In the genomic region with DNA sequence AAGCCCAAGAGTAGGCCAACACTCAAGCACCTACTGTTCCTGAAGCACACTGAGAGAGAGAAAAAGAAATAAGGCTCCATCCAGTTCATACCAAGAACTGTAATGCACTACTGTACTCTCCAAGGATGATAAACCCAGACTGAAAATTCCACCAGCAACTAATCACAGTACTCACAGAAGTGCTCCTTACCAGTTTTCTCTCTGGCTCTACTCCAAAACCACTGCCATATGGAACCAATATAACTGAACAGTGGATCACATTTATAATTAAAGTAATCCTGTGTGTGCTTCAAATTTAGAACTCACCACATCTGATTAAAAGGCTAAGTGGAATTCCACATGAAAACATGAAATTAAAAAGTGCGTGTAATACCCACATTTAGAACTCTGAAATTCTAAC, we compare ENCODE assay signal across 11 mouse cellular contexts. TPM values are rescaled to one million over a fixed set of nuclear protein-coding genes. Genes with fewer than 3 reads are reported as not detected.
DNase-seq lines count a peak whose midpoint lies in the region; ATAC-seq and TF ChIP-seq lines count a peak whose summit lies in the region.
"Had no signal": no experiment of that assay in that cellular context is flagged by ENCODE, and none has a peak within 500 bp of the region (broad histone marks: within the 10 kb centered on the region; RNA-seq: fewer than 3 reads in every experiment).

No protein-coding gene starts in this region.

- DNase-seq in heart, embryonic 10.5 days (ENCODE audit: low spot score), result no peak
- no peak for DNase-seq in heart, postnatal 10 days
- no peak for DNase-seq in lung, postnatal 14 days
- no peak for DNase-seq in thymus, adult 2 months
- DNase-seq in retina, embryonic 14.5 days (ENCODE audit: low spot score), result no peak
- DNase-seq: cerebellum, adult 8-10 months; kidney, postnatal 10 days; left cerebral cortex, postnatal 4 days had no signal

- TF ChIP-seq POLR2A in thymus, adult 2 months (IDR thresholded peaks at IDR 0.05; ENCODE audit: control insufficient read depth, extremely low read depth, insufficient read depth, low read length, poor library complexity), result no peak

- whole genome bisulfite sequencing in heart, embryonic 10.5 days, result 95% methylated on average over 1 of the region's 1 CpGs
- 86% methylated on average over 1 of the region's 1 CpGs for WGBS in lung, embryonic 15.5 days
- 88% methylated on average over 1 of the region's 1 CpGs for WGBS in intestine, embryonic 15.5 days
- 66% methylated on average over 1 of the region's 1 CpGs for WGBS in stomach, embryonic 15.5 days
- 84% methylated on average over 1 of the region's 1 CpGs for WGBS in thymus, adult 2 months

- ATAC-seq in lung, embryonic 15.5 days (ENCODE audit: borderline replicate concordance, extremely low read depth, low FRiP score, low TSS enrichment), result no peak
- no peak for ATAC-seq in intestine, embryonic 15.5 days
- no peak for ATAC-seq in stomach, embryonic 15.5 days (ENCODE audit: insufficient read depth, low FRiP score, low read depth)

- TF ChIP-seq CTCF in thymus, adult 2 months (IDR thresholded peaks at IDR 0.05; ENCODE audit: borderline replicate concordance, control insufficient read depth, extremely low read depth, insufficient read depth, low read length, poor library complexity), result no peak

- H3K4me3 ChIP-seq in heart, embryonic 10.5 days, result peak overlapping the region; percentile 100; the same call in 1 of the 2 replicates
- peak overlapping the region; percentile 9; the same call in 1 of the 2 replicates for H3K4me3 ChIP-seq in lung, embryonic 15.5 days
- no peak overlapping the region for H3K4me3 ChIP-seq in intestine, embryonic 15.5 days (replicated peaks)
- H3K4me3 ChIP-seq in stomach, embryonic 15.5 days (replicated peaks), result no peak overlapping the region
- no peak overlapping the region for H3K4me3 ChIP-seq in thymus, adult 2 months (ENCODE audit: control insufficient read depth, insufficient read depth, low read length)

- intact Hi-C loops in heart, postnatal 10 days (cut with DNase I), result no loop called here

- peak overlapping the region; percentile 76 for H3K4me2 ChIP-seq in lung, embryonic 15.5 days
- H3K4me2 ChIP-seq in intestine, embryonic 15.5 days (replicated peaks), result peak overlapping the region; percentile 75
- H3K4me2 ChIP-seq in stomach, embryonic 15.5 days, result peak overlapping the region; percentile 66

- H3K9me3 ChIP-seq in heart, embryonic 10.5 days, result no peaks in the 10 kb centered on the region
- no peaks in the 10 kb centered on the region for H3K9me3 ChIP-seq in lung, embryonic 15.5 days
- no peaks in the 10 kb centered on the region for H3K9me3 ChIP-seq in intestine, embryonic 15.5 days
- no peaks in the 10 kb centered on the region for H3K9me3 ChIP-seq in stomach, embryonic 15.5 days

- H3K4me1 ChIP-seq in heart, embryonic 10.5 days, result peaks cover 16% of the 10 kb centered on the region; the same call in 1 of the 2 replicates
- peaks cover 21% of the 10 kb centered on the region for H3K4me1 ChIP-seq in lung, embryonic 15.5 days
- H3K4me1 ChIP-seq in intestine, embryonic 15.5 days (replicated peaks), result 0 out of 2 replicates have a peak, but pooled peaks cover 10% of the 10 kb centered on the region
- H3K4me1 ChIP-seq in stomach, embryonic 15.5 days, result peaks cover 13% of the 10 kb centered on the region; the same call in 1 of the 2 replicates
- peaks cover 7% of the 10 kb centered on the region for H3K4me1 ChIP-seq in thymus, adult 2 months (replicated peaks; ENCODE audit: control insufficient read depth, insufficient read depth, low read length)

- H3K36me3 ChIP-seq in heart, embryonic 10.5 days, result peaks cover 4% of the 10 kb centered on the region; the same call in 1 of the 2 replicates
- no peaks in the 10 kb centered on the region for H3K36me3 ChIP-seq in lung, embryonic 15.5 days
- 0 out of 2 replicates have a peak, but pooled peaks cover 3% of the 10 kb centered on the region for H3K36me3 ChIP-seq in intestine, embryonic 15.5 days
- no peaks in the 10 kb centered on the region for H3K36me3 ChIP-seq in stomach, embryonic 15.5 days
- no peaks in the 10 kb centered on the region for H3K36me3 ChIP-seq in thymus, adult 2 months (ENCODE audit: control insufficient read depth, insufficient read depth, low read length)

- no peak overlapping the region for H3K9ac ChIP-seq in lung, embryonic 15.5 days
- H3K9ac ChIP-seq in intestine, embryonic 15.5 days, result no peak overlapping the region; the same call in 1 of the 2 replicates
- H3K9ac ChIP-seq in stomach, embryonic 15.5 days, result no peak overlapping the region

- H3K27me3 ChIP-seq in heart, embryonic 10.5 days (ENCODE audit: insufficient read depth, poor library complexity, severe bottlenecking), result no peaks in the 10 kb centered on the region
- no peaks in the 10 kb centered on the region for H3K27me3 ChIP-seq in lung, embryonic 15.5 days
- H3K27me3 ChIP-seq in intestine, embryonic 15.5 days (replicated peaks), result no peaks in the 10 kb centered on the region
- H3K27me3 ChIP-seq in stomach, embryonic 15.5 days (replicated peaks), result no peaks in the 10 kb centered on the region
- H3K27me3 ChIP-seq in thymus, adult 2 months (ENCODE audit: control insufficient read depth, insufficient read depth, low read length), result no peaks in the 10 kb centered on the region

- H3K27ac ChIP-seq in heart, embryonic 10.5 days, result no peak overlapping the region
- H3K27ac ChIP-seq in lung, embryonic 15.5 days, result no peak overlapping the region
- no peak overlapping the region for H3K27ac ChIP-seq in intestine, embryonic 15.5 days
- H3K27ac ChIP-seq in stomach, embryonic 15.5 days, result no peak overlapping the region
- no peak overlapping the region for H3K27ac ChIP-seq in thymus, adult 2 months (ENCODE audit: control insufficient read depth, insufficient read depth, low read length)

RNA-seq across cellular contexts. Expression of a gene that starts 1.8 kb away (rescaled TPM):
- polyA plus RNA-seq in heart, embryonic 10.5 days (2016; fragmentation: Nextera tagmentation; extraction: Ambion mirVana), result 54.3 and 60.4 TPM in 2 replicates
- total RNA-seq in heart, postnatal 10 days (2021), result 10 to 100 TPM; 26.0 to 29.2 TPM
- 59.0 and 61.1 TPM in 2 replicates for polyA plus RNA-seq in lung, embryonic 15.5 days (2015; fragmentation: Nextera tagmentation; extraction: Ambion mirVana)
- 54.6 and 63.6 TPM in 2 replicates for polyA plus RNA-seq in intestine, embryonic 15.5 days (2015; fragmentation: Nextera tagmentation; extraction: Ambion mirVana)
- 53.7 and 62.2 TPM in 2 replicates for polyA plus RNA-seq in stomach, embryonic 15.5 days (2015; fragmentation: Nextera tagmentation; extraction: Ambion mirVana)
- 12.2 and 12.3 TPM in 2 replicates for polyA plus RNA-seq in thymus, adult 2 months (2012; rRNA removed)

RNA-seq across cellular contexts. Expression of a gene that starts 1.9 kb away (rescaled TPM):
- 11.8 and 12.8 TPM in 2 replicates for polyA plus RNA-seq in heart, embryonic 10.5 days (2016; fragmentation: Nextera tagmentation; extraction: Ambion mirVana)
- 1 to 10 TPM; 5.5 to 6.2 TPM for total RNA-seq in heart, postnatal 10 days (2021)
- polyA plus RNA-seq in lung, embryonic 15.5 days (2015; fragmentation: Nextera tagmentation; extraction: Ambion mirVana), result 14.8 and 16.1 TPM in 2 replicates
- polyA plus RNA-seq in intestine, embryonic 15.5 days (2015; fragmentation: Nextera tagmentation; extraction: Ambion mirVana), result 11.6 and 11.8 TPM in 2 replicates
- polyA plus RNA-seq in stomach, embryonic 15.5 days (2015; fragmentation: Nextera tagmentation; extraction: Ambion mirVana), result 11.9 and 12.9 TPM in 2 replicates
- polyA plus RNA-seq in thymus, adult 2 months (2012; rRNA removed), result 5.7 and 5.9 TPM in 2 replicates

RNA-seq across cellular contexts. Expression of a gene that starts 58.4 kb away (rescaled TPM):
- polyA plus RNA-seq in heart, embryonic 10.5 days (2016; fragmentation: Nextera tagmentation; extraction: Ambion mirVana), result 37.6 and 43.2 TPM in 2 replicates
- 10 to 100 TPM; 27.2 to 33.0 TPM for total RNA-seq in heart, postnatal 10 days (2021)
- 48.3 and 52.3 TPM in 2 replicates for polyA plus RNA-seq in lung, embryonic 15.5 days (2015; fragmentation: Nextera tagmentation; extraction: Ambion mirVana)
- polyA plus RNA-seq in intestine, embryonic 15.5 days (2015; fragmentation: Nextera tagmentation; extraction: Ambion mirVana), result 56.3 and 61.3 TPM in 2 replicates
- 51.0 and 52.0 TPM in 2 replicates for polyA plus RNA-seq in stomach, embryonic 15.5 days (2015; fragmentation: Nextera tagmentation; extraction: Ambion mirVana)
- 6.4 and 9.3 TPM in 2 replicates for polyA plus RNA-seq in thymus, adult 2 months (2012; rRNA removed)

Comparison
In these comparisons a context has a peak if more than half of its experiments do, and no peak if none do; other contexts are left out.
1. H3K4me3 ChIP-seq: peak in heart, embryonic 10.5 days (single experiment) and lung, embryonic 15.5 days (single experiment); none in intestine, embryonic 15.5 days (single experiment), stomach, embryonic 15.5 days (single experiment) and thymus, adult 2 months (single experiment).
2. Peak in every context shown above with its lines, with median percentiles within 50 percentile points of each other: H3K4me2 ChIP-seq.